Mouse (Mus musculus): ENCODE data around the gene Ttc26. TPM values are rescaled to one million over a fixed set of nuclear protein-coding genes. Genes with fewer than 3 reads are reported as not detected.

Gene Ttc26
- 0.09 and 0.32 TPM in 2 replicates for total RNA-seq (2023)

GRCm38 (mm10) chr6:38381129-38381771 lies at the start of gene Ttc26:
Ttc26 (plus strand) TSS chr6:38381469.

GRCm38 (mm10) chr6:38353811-38354722 lies 27.2 kb upstream of the Ttc26 start, which contains the start of gene Zc3hav1:
Zc3hav1 (minus strand) TSS chr6:38354603.

GRCm38 (mm10) chr6:38433261-38434033 lies 52.2 kb downstream of the Ttc26 start, which contains the start of gene Ubn2:
Ubn2 (plus strand) TSS chr6:38433950.

Other genes with a start within 250 kb of the Ttc26 start
- gene D630045J12Rik, start 127.5 kb upstream of the Ttc26 start, total RNA-seq (2023), result 0.06 and 0.07 TPM in 2 replicates
- gene Zc3hav1l, start 82.2 kb upstream of the Ttc26 start, total RNA-seq (2023), result 0.93 and 1.5 TPM in 2 replicates
- gene Zc3hav1, start 26.9 kb upstream of the Ttc26 start, total RNA-seq (2023), result 123 and 149 TPM in 2 replicates
- 18.9 and 30.8 TPM in 2 replicates for gene Ubn2, start 52.5 kb downstream of the Ttc26 start, total RNA-seq (2023)
- 14.5 and 17.5 TPM in 2 replicates for gene Fmc1, start 152.0 kb downstream of the Ttc26 start, total RNA-seq (2023)
- 312 and 446 TPM in 2 replicates for gene Luc7l2, start 169.9 kb downstream of the Ttc26 start, total RNA-seq (2023)